In the genomic region with DNA sequence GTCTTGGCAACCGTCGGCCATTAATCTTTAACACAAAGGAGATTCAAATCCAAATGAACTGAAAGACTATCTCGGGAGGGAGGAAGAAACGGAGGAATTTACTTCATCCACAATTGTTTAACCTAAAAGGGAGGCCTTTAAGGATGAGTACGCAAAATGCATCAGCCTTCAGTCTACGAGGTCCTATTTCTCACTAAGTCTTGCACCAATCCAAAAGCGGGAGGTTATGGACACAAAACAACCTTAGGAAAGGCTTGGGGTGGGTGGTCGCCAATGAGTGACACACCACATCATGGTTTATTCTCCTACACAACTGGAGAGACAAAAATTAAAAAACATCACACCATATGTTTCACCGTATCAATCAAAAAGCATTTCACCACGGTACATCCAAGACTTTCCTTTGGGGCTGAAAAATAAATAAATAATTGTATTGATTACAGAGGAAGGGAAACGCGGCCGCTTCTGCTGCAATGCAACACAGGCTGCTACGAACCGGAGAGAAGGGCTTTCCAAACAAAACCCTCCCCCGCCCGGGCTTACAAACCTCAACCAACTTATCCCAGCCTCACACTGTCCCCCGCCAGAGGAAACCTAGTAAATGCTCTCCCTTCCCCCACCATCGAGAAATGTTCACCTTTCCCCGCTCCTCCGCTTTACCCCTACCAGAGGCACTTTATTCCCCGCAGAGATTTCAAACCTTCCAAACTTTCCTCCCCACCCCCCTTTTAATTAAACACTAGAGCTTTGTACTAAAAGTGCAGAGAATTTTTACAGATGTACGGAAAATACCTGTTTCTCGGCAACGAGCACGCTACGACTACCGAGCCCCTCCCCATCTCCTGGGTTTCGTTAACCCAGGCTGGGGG, we compare ENCODE assay signal across 8 mouse cellular contexts. TPM values are rescaled to one million over a fixed set of nuclear protein-coding genes. Genes with fewer than 3 reads are reported as not detected.
A peak's percentile ranks its signal among the peaks of the same experiment; 100 is the strongest.
DNase-seq lines count a peak whose midpoint lies in the region; ATAC-seq and TF ChIP-seq lines count a peak whose summit lies in the region.

No protein-coding gene starts in this region.

- H3K4me1 ChIP-seq in megakaryocyte, embryonic 14.5 days: peaks cover 27% of the 10 kb centered on the region
- peaks cover 23% of the 10 kb centered on the region for H3K4me1 ChIP-seq in neural tube, embryonic 12.5 days

- peak overlapping the region; percentile 92 for H3K4me3 ChIP-seq in megakaryocyte, embryonic 14.5 days (replicated peaks)
- H3K4me3 ChIP-seq in gastrocnemius, adult 2 months: peak overlapping the region; percentile 96
- H3K4me3 ChIP-seq in neural tube, embryonic 12.5 days: peak overlapping the region; percentile 95

- peak; percentile 32 for DNase-seq in cerebellum, adult 8-10 months
- DNase-seq in gastrocnemius, adult 2 months: peak; percentile 40
- DNase-seq in kidney, adult 11 months: peak; percentile 23
- peak; percentile 31 for DNase-seq in liver

- peaks cover 47% of the 10 kb centered on the region for H3K27me3 ChIP-seq in megakaryocyte, embryonic 14.5 days (replicated peaks)
- H3K27me3 ChIP-seq in neural tube, embryonic 12.5 days (replicated peaks): no peaks in the 10 kb centered on the region

- no peak for ATAC-seq in megakaryocyte, adult 5-6 weeks (ENCODE audit: poor library complexity, severe bottlenecking)
- ATAC-seq in neural tube, embryonic 12.5 days (ENCODE audit: low FRiP score, low read depth): peak; percentile 14
- ATAC-seq in monocyte, adult 5-6 weeks (replicated peaks; ENCODE audit: insufficient number of reproducible peaks, low FRiP score, low TSS enrichment, poor library complexity, severe bottlenecking): no peak

- no peaks in the 10 kb centered on the region for H3K36me3 ChIP-seq in megakaryocyte, embryonic 14.5 days (replicated peaks; ENCODE audit: low read length)
- no peaks in the 10 kb centered on the region for H3K36me3 ChIP-seq in neural tube, embryonic 12.5 days

- H3K9me3 ChIP-seq in megakaryocyte, embryonic 14.5 days: no peaks in the 10 kb centered on the region
- no peaks in the 10 kb centered on the region for H3K9me3 ChIP-seq in neural tube, embryonic 12.5 days

- peak overlapping the region; percentile 86 for H3K27ac ChIP-seq in gastrocnemius, adult 2 months
- H3K27ac ChIP-seq in neural tube, embryonic 12.5 days: peak overlapping the region; percentile 99

- under 1% methylated on average over 29 of the region's 29 CpGs for WGBS in neural tube, embryonic 12.5 days

- H3K9ac ChIP-seq in neural tube, embryonic 12.5 days: peak overlapping the region; percentile 100

- peak overlapping the region; percentile 71 for H3K4me2 ChIP-seq in neural tube, embryonic 12.5 days (replicated peaks)

- no peak for TF ChIP-seq CTCF in gastrocnemius, adult 2 months (IDR thresholded peaks at IDR 0.05)

- intact Hi-C loops in gastrocnemius, adult 2 months (cut with DNase I): loop anchor here (5.0 kb wide), 1 partner anchor 86 kb away; no protein-coding TSS in a partner anchor

RNA-seq across cellular contexts. Expression of a gene that starts 1.2 kb away (rescaled TPM):
- 37.0 and 100 TPM in 2 replicates for polyA plus RNA-seq in megakaryocyte, embryonic 14.5 days (2012; ENCODE audit: insufficient read depth, low replicate concordance)
- total RNA-seq in megakaryocyte, adult 5-6 weeks (2015): 0.68 and 1.9 TPM in 2 replicates
- 0.57 and 1.3 TPM in 2 replicates for total RNA-seq in megakaryocyte, adult 5-6 weeks (2017)
- total RNA-seq in gastrocnemius, adult 2 months (2021): 10 to 100 TPM; 31.6 to 73.0 TPM
- polyA plus RNA-seq in neural tube, embryonic 12.5 days (2016; fragmentation: Nextera tagmentation; extraction: Ambion mirVana): 43.3 and 45.6 TPM in 2 replicates
- 0.11 to 0.39 TPM in 2 of 3 replicates, not detected in the other for total RNA-seq in monocyte, adult 5-6 weeks (2017)

Comparison
In these comparisons a context has a peak if more than half of its experiments do, and no peak if none do; other contexts are left out.
1. RNA of a gene that starts 1.2 kb away (total RNA-seq): 31.6 to 73.0 TPM in gastrocnemius, adult 2 months; 0.57 to 1.9 TPM in megakaryocyte, adult 5-6 weeks and 0.11 to 0.39 TPM in monocyte, adult 5-6 weeks; every median in the first group is over 10 times any median in the second.
2. Peak in every context shown above with its lines, with median percentiles within 50 percentile points of each other: H3K4me3 ChIP-seq and DNase-seq.